Mouse (Mus musculus): ENCODE results near the gene Dcaf15. TPM values are rescaled to one million over a fixed set of nuclear protein-coding genes. Genes with fewer than 3 reads are reported as not detected.

Gene Dcaf15
- total and polyA plus RNA-seq, 3 experiments: 5.9 to 18.4 (median 7.6) TPM

- no peak for DNase-seq
- intact Hi-C loops (cut with DNase I): no loop called here
- H3K36me3 ChIP-seq (ENCODE audit: control insufficient read depth, insufficient read depth, low read length): no peaks in the 10 kb centered on the region
- H3K4me1 ChIP-seq (ENCODE audit: control insufficient read depth, insufficient read depth, low read length): peaks cover 1% of the 10 kb centered on the region; the same call in 1 of the 2 replicates
- no peak overlapping the region for H3K4me3 ChIP-seq
- no peak for TF ChIP-seq POLR2A (IDR thresholded peaks at IDR 0.05; ENCODE audit: insufficient read depth, low read depth, low read length)
- no peak overlapping the region for H3K27ac ChIP-seq
- no peak overlapping the region for H3K9ac ChIP-seq (ENCODE audit: low read depth, low read length)
- whole genome bisulfite sequencing: 85% methylated on average over 5 of the region's 5 CpGs
- H3K79me2 ChIP-seq (replicated peaks; ENCODE audit: control insufficient read depth, insufficient read depth, low read length): no peaks in the 10 kb centered on the region
- no peaks in the 10 kb centered on the region for H3K27me3 ChIP-seq (ENCODE audit: control insufficient read depth, insufficient read depth, low read length)
Measured at GRCm38 (mm10) chr8:84079206-84079605, 25.4 kb downstream of the Dcaf15 start.

DNA sequence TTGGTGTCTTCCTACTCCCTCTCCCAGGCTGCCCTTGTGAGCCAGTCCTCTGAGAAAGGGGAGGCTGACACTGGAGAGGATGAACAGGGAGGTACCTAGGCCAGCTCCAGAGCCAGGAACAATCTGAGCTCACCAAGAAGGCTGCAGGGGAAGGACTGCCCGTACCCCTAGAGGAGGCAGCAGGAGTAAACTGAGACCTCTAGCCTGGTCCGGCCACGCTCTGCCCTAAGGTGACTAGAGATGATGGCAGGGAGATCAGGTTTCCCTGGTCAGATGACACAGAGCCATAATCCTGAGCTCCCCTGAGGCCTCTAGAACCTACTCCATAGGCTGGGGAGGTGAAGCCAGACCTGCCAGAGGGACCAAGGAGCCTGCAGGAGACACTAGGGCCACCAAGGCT, 27.7 kb downstream of the Dcaf15 start:
- peaks cover 10% of the 10 kb centered on the region for H3K4me1 ChIP-seq (ENCODE audit: control insufficient read depth, insufficient read depth, low read length)
- no peak overlapping the region for H3K9ac ChIP-seq (ENCODE audit: low read depth, low read length)
- H3K4me3 ChIP-seq: no peak overlapping the region
- H3K27ac ChIP-seq: no peak overlapping the region
- no peaks in the 10 kb centered on the region for H3K27me3 ChIP-seq (ENCODE audit: control insufficient read depth, insufficient read depth, low read length)
- H3K79me2 ChIP-seq (replicated peaks; ENCODE audit: control insufficient read depth, insufficient read depth, low read length): no peaks in the 10 kb centered on the region
- TF ChIP-seq CTCF (IDR thresholded peaks at IDR 0.05) (no peak), POLR2A (IDR thresholded peaks at IDR 0.05; ENCODE audit: insufficient read depth, low read depth, low read length) (no peak), EP300 (IDR thresholded peaks at IDR 0.05; ENCODE audit: insufficient read depth, low read depth, low read length) (no peak)
- H3K36me3 ChIP-seq (ENCODE audit: control insufficient read depth, insufficient read depth, low read length): no peaks in the 10 kb centered on the region
- intact Hi-C loops (cut with DNase I): no loop called here
- no peak for DNase-seq
- WGBS: 86% methylated on average over 3 of the region's 3 CpGs

DNA sequence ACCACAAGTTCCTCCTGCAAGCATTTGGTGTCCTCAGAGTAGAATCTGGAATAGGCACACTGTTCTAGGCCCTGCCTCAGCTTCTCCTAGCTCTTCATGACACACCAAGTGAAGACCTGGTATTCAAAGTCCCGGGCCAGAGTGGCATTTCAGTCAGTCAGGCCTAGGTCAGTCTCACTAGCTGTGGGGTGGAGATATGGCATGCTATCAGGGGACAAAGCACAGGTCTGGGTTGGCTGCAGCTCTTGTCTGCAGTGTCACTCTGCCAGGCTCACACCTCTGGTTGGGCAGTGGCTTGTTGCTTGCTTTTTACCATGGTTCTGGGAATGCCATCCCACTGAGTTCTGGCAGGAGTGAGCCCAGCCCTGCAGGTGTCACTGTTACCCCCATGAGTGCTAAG, 28.2 kb downstream of the Dcaf15 start:
- no peak for TF ChIP-seq POLR2A (IDR thresholded peaks at IDR 0.05; ENCODE audit: insufficient read depth, low read depth, low read length)
- peak; percentile 11 for TF ChIP-seq CTCF (IDR thresholded peaks at IDR 0.05)
- no peak for DNase-seq

GRCm38 (mm10) chr8:84073230-84073976, 31.2 kb downstream of the Dcaf15 start:
- no peaks in the 10 kb centered on the region for H3K79me2 ChIP-seq (replicated peaks; ENCODE audit: control insufficient read depth, insufficient read depth, low read length)
- H3K36me3 ChIP-seq (ENCODE audit: control insufficient read depth, insufficient read depth, low read length): no peaks in the 10 kb centered on the region
- H3K27ac ChIP-seq: no peak overlapping the region
- TF ChIP-seq POLR2A (IDR thresholded peaks at IDR 0.05; ENCODE audit: insufficient read depth, low read depth, low read length): no peak
- TF ChIP-seq EP300 (IDR thresholded peaks at IDR 0.05; ENCODE audit: insufficient read depth, low read depth, low read length): no peak
- no peak for TF ChIP-seq CTCF (IDR thresholded peaks at IDR 0.05)
- H3K9ac ChIP-seq (ENCODE audit: low read depth, low read length): no peak overlapping the region
- DNase-seq: no peak
- peaks cover 27% of the 10 kb centered on the region for H3K4me1 ChIP-seq (ENCODE audit: control insufficient read depth, insufficient read depth, low read length)
- no peaks in the 10 kb centered on the region for H3K27me3 ChIP-seq (ENCODE audit: control insufficient read depth, insufficient read depth, low read length)
- H3K4me3 ChIP-seq: no peak overlapping the region
- intact Hi-C loops (cut with DNase I): no loop called here
- WGBS: 63% methylated on average over 9 of the region's 10 CpGs

More for the DNA sequence above, 28.2 kb downstream of the Dcaf15 start:
- H3K27me3 ChIP-seq (ENCODE audit: control insufficient read depth, insufficient read depth, low read length): no peaks in the 10 kb centered on the region
- no peaks in the 10 kb centered on the region for H3K36me3 ChIP-seq (ENCODE audit: control insufficient read depth, insufficient read depth, low read length)
- no peak overlapping the region for H3K9ac ChIP-seq (ENCODE audit: low read depth, low read length)
- WGBS: 60% methylated on average over 1 of the region's 1 CpGs
- peaks cover 11% of the 10 kb centered on the region for H3K4me1 ChIP-seq (ENCODE audit: control insufficient read depth, insufficient read depth, low read length)
- no peak overlapping the region for H3K4me3 ChIP-seq
- no peak overlapping the region for H3K27ac ChIP-seq
- no peaks in the 10 kb centered on the region for H3K79me2 ChIP-seq (replicated peaks; ENCODE audit: control insufficient read depth, insufficient read depth, low read length)
- intact Hi-C loops (cut with DNase I): no loop called here

DNA sequence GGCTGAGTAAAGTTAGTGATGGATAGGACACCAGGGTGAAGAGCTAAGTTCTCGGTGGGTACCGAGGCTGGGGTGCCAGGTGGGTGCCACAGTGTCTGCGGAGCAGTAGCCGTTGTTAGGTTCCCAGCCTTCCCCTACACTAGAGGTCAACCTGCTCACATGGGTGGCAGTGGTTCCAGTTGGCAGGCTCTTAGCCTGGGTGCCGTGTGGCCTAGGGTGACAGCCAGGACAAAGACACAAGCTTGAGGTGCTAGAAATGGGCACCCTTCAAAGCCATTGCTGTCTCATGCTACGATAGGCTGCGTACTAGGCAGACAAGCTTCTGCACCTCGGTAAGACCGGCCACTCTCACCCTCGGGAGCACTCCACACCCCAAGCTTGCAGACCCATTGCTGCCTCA, 32.2 kb downstream of the Dcaf15 start:
- no peak overlapping the region for H3K9ac ChIP-seq (ENCODE audit: low read depth, low read length)
- no peak overlapping the region for H3K27ac ChIP-seq
- H3K4me1 ChIP-seq (ENCODE audit: control insufficient read depth, insufficient read depth, low read length): peaks cover 30% of the 10 kb centered on the region
- no peak for DNase-seq
- intact Hi-C loops (cut with DNase I): no loop called here
- no peaks in the 10 kb centered on the region for H3K79me2 ChIP-seq (replicated peaks; ENCODE audit: control insufficient read depth, insufficient read depth, low read length)
- no peak overlapping the region for H3K4me3 ChIP-seq
- no peaks in the 10 kb centered on the region for H3K27me3 ChIP-seq (ENCODE audit: control insufficient read depth, insufficient read depth, low read length)
- TF ChIP-seq POLR2A (IDR thresholded peaks at IDR 0.05; ENCODE audit: insufficient read depth, low read depth, low read length): no peak
- no peak for TF ChIP-seq EP300 (IDR thresholded peaks at IDR 0.05; ENCODE audit: insufficient read depth, low read depth, low read length)
- TF ChIP-seq CTCF (IDR thresholded peaks at IDR 0.05): no peak
- WGBS: 78% methylated on average over 10 of the region's 10 CpGs
- H3K36me3 ChIP-seq (ENCODE audit: control insufficient read depth, insufficient read depth, low read length): no peaks in the 10 kb centered on the region

- H3K79me2 ChIP-seq (replicated peaks; ENCODE audit: control insufficient read depth, insufficient read depth, low read length): no peaks in the 10 kb centered on the region
- peaks cover 30% of the 10 kb centered on the region for H3K4me1 ChIP-seq (ENCODE audit: control insufficient read depth, insufficient read depth, low read length)
- intact Hi-C loops (cut with DNase I): no loop called here
- 43% methylated on average over 3 of the region's 3 CpGs for WGBS
- TF ChIP-seq CTCF (IDR thresholded peaks at IDR 0.05) (no peak), EP300 (IDR thresholded peaks at IDR 0.05; ENCODE audit: insufficient read depth, low read depth, low read length) (no peak), POLR2A (IDR thresholded peaks at IDR 0.05; ENCODE audit: insufficient read depth, low read depth, low read length) (no peak)
- no peak overlapping the region for H3K9ac ChIP-seq (ENCODE audit: low read depth, low read length)
- peak in 1 of 2 experiments; percentile 33 for DNase-seq
- H3K4me3 ChIP-seq: no peak overlapping the region
- no peak overlapping the region for H3K27ac ChIP-seq
- H3K36me3 ChIP-seq (ENCODE audit: control insufficient read depth, insufficient read depth, low read length): no peaks in the 10 kb centered on the region
- no peaks in the 10 kb centered on the region for H3K27me3 ChIP-seq (ENCODE audit: control insufficient read depth, insufficient read depth, low read length)
Measured at GRCm38 (mm10) chr8:84071921-84072320, 32.6 kb downstream of the Dcaf15 start.
